Mouse (Mus musculus): ENCODE measurements at regions not wholly inside any gene's neighbourhood (a gene's known extent, or its start where the extent isn't known, plus 50 kb on each side); places are given as distances from the start of the nearest gene placed in this dataset.

- peak; percentile 45; the same call in 1 of the 2 replicates for TF ChIP-seq EP300 (IDR thresholded peaks at IDR 0.05; ENCODE audit: low read depth)
- no peak for TF ChIP-seq CTCF (IDR thresholded peaks at IDR 0.05; ENCODE audit: low read depth)
These were observed 115.4 kb downstream of the Ube2e3 start for GRCm38 (mm10) chr2:78983347-78983746.

All from liver, postnatal 0 days (tissue).